Mouse (Mus musculus): ENCODE results near the gene Bcl3.

DNA sequence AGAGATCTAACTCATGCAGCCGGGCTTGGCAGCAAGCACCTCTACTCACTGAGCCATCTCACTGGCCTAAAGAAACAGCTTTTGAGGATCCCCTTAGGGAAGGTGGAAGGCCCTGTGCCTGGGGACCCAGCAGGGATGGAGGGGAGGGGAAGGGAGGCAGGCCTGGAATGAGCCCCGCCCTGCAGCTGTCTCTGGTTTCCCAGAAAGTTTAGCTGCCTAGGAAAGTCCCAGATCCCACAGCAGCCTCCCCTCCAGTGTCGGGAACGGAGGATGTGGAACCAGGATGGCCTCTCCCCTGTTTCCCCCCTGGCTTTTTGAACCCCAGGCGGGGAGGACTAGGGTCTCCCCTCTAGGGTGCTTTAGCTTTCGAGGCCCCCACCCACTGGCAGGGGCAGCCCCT, 4.2 kb upstream of the Bcl3 start:
- TF ChIP-seq CTCF (IDR thresholded peaks at IDR 0.05; ENCODE audit: extremely low read depth, insufficient read depth, low read length) (no peak), POLR2A (IDR thresholded peaks at IDR 0.05; ENCODE audit: extremely low read depth, insufficient read depth, low read length) (no peak)

Data from cortical plate, adult 2 months (tissue).